Mouse (Mus musculus) gastrocnemius, postnatal 36 days (tissue): Measurements from ENCODE around the gene Camk2b. TPM values are rescaled to one million over a fixed set of nuclear protein-coding genes. Genes with fewer than 3 reads are reported as not detected.

Experiments
- DNase-seq, 2 experiments: peaks; one replicate each; pipeline ENCODE4 v3.0.0; 2022
- intact Hi-C: fragments of 180-260 bp; cut with DNase I; formaldehyde crosslinking; loops from one replicate; pipeline ENCODE4 v1.15.1; 2025
- total RNA-seq, 2 experiments: library from RNA; stranded (reverse); gene quantifications; 2 replicates each; pipeline ENCODE4 v1.2.3; 2021

Gene Camk2b
- total RNA-seq, 2 experiments from 2014 or later: 95.5 to 115 TPM

DNA sequence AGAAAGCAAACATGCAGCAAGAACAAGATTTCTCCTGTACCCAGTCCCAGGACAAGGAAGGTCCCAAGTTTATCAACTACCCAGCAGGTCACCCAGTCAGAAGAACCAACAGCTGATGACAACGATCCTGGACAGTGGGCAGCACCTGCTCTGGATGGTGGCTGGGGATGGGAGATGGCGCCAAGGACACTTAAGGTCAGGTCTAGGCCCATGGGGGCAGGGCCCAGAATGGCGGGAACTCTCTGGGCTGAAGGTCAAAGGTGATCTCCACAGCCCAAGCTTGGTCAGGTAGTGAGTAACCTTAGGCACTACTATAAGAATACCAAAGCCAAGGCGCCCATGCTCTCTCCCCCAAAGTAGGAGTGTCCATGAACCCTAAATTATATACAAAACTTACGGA lies 4.3 kb downstream of the Camk2b start:
- intact Hi-C loops: no loop called here
- no peak for DNase-seq

DNA sequence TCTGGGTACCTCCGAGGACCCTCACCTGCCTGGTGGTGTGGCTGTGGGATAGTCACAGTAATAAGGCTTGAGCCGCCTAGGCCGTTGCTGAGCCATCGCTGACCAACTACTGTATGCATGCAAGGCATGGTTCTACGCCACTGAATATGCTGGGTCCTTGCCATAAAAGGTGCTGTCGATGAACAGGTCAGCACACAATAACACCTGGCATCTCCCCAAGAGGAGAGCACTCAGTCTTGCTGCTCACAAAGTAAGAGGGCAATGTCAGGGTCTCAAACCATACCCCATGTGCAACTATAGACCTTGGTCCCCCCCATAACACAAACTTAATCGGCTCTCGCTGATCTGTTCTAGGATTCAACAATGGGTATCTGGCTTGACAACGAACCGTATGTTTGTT lies 7.0 kb downstream of the Camk2b start:
- intact Hi-C loops: no loop called here
- DNase-seq: no peak

- peak in 1 of 2 experiments; percentile 59 for DNase-seq
- intact Hi-C loops: no loop called here
These were observed 12.8 kb downstream of the Camk2b start for GRCm38 (mm10) chr11:6053386-6053785.

GRCm38 (mm10) chr11:6050066-6050560 lies 16.0 kb downstream of the Camk2b start:
- intact Hi-C loops: no loop called here
- no peak for DNase-seq

DNA sequence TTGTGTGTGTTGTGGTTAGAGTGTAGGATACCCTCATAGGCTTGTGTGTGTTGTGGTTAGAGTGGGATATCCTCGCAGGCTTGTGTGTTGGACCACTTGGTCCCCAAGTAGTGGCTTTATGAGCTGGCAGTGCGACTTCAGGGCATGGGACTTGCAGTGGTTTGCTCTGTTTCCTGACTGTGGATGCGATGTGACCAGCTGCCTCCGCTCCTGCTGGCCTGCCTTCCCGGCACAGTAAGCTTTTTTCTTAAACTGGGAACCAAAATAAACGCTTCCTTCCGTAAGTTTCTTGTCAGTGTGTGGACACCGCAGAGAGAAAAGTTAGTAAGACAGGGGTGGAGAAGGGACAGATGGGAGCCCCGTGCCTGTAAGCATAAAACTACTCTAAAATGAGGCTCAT lies 18.0 kb downstream of the Camk2b start:
- DNase-seq: no peak
- intact Hi-C loops: no loop called here

GRCm38 (mm10) chr11:6038929-6039328 lies 27.2 kb downstream of the Camk2b start:
- DNase-seq: no peak
- intact Hi-C loops: no loop called here

GRCm38 (mm10) chr11:6037686-6038085 lies 28.5 kb downstream of the Camk2b start:
- DNase-seq: peak; percentile 16 to 27
- intact Hi-C loops: no loop called here

DNA sequence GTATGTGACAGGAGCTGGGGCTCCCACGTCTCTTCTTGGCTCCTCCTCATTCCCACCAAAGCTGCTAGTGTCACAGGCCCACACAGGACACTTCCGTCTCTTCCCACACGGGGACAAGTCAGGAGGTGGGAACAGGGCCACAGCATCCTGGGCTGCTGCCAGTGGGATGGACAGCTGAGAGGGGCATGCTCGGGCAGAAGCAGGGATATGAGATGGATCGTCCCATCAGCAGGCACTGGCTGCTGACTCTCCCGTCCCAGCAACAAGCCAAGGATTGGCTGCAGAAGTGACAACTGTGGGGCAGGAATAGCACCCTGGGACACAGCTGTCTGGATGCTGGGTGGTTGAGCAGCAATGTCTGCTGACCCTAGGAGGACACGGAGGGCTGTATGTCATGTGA lies 29.0 kb downstream of the Camk2b start:
- peak; percentile 61 to 65 for DNase-seq
- intact Hi-C loops: no loop called here

- no peak for DNase-seq
- intact Hi-C loops: no loop called here
These were observed 29.7 kb downstream of the Camk2b start for GRCm38 (mm10) chr11:6036477-6036876.

GRCm38 (mm10) chr11:6035521-6035920 lies 30.6 kb downstream of the Camk2b start:
- DNase-seq: no peak
- intact Hi-C loops: no loop called here

DNA sequence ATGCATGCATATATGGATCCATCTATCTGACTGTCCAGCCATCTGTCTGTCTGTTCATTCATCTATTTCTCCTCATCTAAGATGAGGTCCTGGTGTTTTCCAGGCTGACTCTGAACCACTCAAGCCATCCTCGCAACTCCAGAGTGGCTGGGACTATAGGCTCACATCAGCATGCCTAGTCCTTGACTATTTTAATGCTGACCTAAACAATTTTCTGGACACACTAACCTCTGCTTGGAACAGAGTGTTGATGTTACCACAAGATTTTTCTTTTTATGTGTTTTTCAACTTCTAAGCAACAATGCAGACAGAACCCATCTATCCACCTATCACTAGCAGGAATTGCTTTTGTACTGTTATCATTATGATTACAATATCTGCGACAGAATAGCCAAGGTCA lies 31.4 kb downstream of the Camk2b start:
- no peak for DNase-seq
- intact Hi-C loops: no loop called here

DNA sequence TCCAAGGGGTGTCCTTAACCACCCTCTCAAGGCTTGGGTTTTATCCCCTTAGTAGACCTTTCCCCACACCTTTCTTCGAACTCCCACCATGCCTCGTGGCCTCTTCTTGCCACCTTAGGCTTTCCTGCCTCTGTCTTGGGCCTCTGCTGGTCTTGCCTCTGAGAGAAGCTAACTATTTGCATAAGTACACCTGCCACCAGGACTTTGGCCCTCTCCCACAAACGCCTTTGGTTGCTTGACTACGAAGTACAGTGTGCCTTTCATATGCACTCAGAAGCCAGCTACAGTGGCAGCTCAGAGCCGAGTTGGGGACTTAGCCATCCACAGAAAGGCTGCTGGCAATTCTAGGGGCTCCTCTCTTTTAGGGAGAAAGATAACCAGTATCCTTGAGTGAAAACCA lies 32.4 kb downstream of the Camk2b start:
- intact Hi-C loops: no loop called here
- DNase-seq: no peak

DNA sequence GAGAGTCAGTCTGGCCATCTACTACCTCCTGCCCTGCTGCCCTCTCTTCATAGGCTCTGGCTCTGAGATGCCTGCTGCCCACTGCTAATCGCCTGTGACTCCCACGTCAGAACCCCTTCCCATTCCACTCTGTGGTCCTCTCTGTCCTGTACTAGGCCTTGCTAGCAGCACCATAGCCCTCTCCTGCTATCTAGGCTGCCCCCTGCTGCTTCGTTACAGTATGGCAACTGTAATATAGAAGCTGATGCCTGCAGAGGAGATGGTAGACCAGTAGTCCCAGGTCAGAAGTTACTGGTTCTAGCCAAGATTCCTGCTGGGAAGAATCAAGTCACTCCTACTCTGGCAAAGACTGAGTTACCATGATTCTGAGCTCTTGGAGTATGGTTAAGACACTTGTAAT lies 33.0 kb downstream of the Camk2b start:
- DNase-seq: no peak
- intact Hi-C loops: no loop called here

DNA sequence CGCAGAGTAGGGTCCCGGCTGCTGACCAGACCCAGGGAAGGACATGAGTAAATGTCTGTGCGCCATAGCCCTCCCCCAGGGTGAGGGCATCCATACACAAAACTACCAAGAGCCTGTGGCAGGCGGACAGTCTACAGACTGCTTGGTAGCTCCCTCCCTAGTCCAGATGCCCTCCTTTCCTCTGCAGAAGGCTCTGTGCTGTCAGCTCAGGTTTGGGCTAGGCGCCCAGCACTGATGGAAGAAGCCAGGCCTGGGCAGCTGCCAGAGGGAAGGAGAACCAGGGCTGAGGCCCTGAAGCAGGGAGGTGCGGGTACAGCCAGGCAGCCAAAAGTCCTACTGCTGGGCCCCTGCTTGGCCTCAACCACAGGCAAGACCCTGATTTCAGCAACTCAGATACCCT lies 35.5 kb downstream of the Camk2b start:
- intact Hi-C loops: no loop called here
- DNase-seq: peak; percentile 78 to 84

DNA sequence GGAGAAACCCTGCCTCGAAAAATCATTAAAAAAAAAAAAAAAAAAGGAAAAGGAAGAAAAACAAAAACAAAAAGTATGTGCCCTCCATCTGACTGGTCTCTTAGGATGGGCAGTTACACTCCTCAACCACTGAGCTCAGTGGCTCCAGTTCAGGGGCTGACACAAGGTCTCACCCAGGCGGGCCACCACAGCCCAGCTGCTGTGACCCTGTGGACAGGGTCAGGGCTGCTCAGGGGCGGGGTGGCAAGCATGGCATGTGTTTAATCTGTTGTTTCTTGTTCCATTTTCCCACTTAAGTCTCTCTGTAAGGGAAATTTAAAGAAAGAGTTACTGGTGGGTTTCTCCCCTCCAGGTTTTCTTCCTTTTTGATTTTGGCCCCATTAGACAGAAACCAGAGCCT lies 36.4 kb downstream of the Camk2b start:
- intact Hi-C loops: no loop called here

GRCm38 (mm10) chr11:6028911-6029310 lies 37.3 kb downstream of the Camk2b start:
- no peak for DNase-seq
- intact Hi-C loops: no loop called here

More for the DNA sequence above, 36.4 kb downstream of the Camk2b start:
- no peak for DNase-seq

DNA sequence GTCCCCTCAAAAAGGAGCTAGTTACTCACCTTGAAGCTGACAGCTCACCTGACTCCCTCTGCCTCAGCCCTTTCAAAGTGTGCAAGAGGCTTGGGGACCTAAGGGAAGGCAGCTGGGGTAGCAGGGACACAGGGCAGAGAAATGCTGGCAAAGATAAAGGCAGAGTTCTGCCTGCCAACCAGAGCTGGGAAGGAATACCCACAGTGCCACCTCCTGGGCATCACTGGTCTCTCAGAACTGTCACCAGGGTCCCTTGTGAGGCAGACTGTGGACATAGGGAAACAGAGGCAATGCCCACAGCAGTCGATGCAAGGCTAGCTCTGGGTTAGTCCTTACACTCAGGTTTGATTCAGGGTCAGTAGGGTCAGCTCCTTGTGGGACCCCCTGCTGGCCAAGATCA lies 39.8 kb downstream of the Camk2b start:
- peak in 1 of 2 experiments; percentile 45 for DNase-seq
- intact Hi-C loops: loop anchor here (1.0 kb wide), 1 partner anchor 30 kb away; no protein-coding TSS in a partner anchor

DNA sequence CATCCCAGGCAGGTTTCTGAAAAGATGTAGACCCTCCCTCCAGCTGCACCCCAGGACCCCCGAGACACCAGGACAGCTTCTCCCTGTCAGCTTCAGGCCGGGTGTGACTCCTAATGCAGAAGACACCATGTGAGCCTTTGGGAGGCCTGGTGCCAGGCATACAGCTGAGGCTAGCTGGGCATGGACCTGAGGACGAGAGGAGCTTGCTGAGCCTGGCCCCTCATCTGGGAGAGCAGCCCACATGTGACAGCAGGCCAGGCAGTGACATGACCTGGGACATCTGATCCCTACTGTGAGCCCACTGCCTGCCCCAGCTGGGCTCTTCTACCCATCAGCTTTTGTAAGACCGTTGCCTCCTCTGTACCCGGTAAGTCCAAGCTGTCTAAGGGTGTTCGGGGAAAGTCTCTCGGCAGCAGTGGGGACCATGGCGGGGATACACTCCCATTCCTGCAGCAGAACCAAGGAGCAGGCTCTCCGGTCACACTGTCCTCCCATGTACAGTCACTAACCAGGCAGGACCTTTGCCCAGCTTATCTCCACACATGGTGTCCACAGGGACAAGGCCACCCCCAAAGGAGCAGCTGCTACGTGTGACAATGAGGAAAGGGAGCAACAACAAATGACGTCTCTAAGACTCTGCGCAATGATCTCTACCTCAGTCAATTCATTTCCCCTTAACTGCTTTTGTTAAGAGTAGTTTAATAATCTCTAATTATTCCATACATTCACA lies 41.1 kb downstream of the Camk2b start:
- intact Hi-C loops: no loop called here
- peak in 1 of 2 experiments; percentile 28 for DNase-seq

DNA sequence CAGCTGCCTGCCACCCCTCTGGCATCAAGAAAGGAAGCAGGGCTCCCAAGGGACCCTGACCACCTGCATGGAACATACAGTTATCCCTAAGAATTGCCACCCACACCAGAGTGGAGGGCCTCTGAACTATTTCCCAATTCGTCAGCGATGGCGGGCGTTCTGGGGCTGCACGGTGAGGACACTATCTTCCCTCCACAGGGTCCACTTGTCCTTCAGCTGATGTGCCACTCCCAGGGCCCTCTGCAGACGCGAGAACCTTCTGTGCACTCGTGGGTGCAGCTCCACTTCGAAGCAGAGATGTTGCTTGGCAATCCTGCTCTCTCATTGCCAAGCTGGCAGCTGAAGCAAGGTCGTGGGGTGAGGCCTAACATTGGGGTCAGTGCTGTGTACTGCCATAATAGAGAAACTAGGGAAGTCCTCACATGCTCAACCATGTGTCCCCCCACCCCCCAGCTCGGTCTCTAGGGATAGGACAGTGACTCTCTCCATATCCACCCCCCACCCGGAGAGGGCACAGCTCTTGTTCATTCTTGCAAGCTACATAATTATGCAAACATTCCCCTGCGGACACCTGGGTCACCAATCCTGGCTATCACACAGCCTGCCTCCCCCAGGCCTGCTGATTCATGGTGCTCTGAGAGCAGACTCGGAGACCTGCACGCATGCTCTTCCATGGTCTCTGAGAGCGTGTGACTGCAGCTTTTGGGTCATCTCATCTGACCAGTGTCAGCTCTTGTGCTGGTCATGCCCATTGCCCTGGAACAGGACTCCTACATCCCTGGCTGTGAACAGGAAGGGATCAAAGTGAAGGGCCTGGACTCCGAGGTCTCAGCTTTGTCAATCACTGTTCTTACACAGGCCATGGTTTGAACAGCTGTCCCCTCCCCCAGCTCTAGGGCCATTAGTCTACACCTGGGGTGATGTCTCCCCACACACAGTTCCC lies 45.0 kb downstream of the Camk2b start:
- no peak for DNase-seq
- intact Hi-C loops: no loop called here

- DNase-seq: no peak
- intact Hi-C loops: no loop called here
These were observed 45.8 kb downstream of the Camk2b start for GRCm38 (mm10) chr11:6020360-6020759.

GRCm38 (mm10) chr11:6018218-6019010 lies 47.7 kb downstream of the Camk2b start:
- intact Hi-C loops: no loop called here
- DNase-seq: no peak
